Mouse (Mus musculus) left cerebral cortex, postnatal 14 days (tissue): ENCODE results near the gene Cd7. TPM values are rescaled to one million over a fixed set of nuclear protein-coding genes. Genes with fewer than 3 reads are reported as not detected.
"Not testable (repeated sequence)": the region's sequence is repeated elsewhere in the genome, so short reads cannot be mapped to it uniquely, and the experiment has no call there.

Experiments used
- DNase-seq, 2 experiments: peaks; one replicate each; pipeline ENCODE4 v3.0.0; 2021 to 2022; ENCODE audit warnings: low spot score in 2 of 2, mixed read lengths in 1 of 2
- intact Hi-C: fragments of 180-260 bp; cut with DNase I; formaldehyde crosslinking; loops from one replicate; pipeline ENCODE4 v1.15.1; 2025
- long read RNA-seq, 2 experiments: library from polyadenylated mRNA; stranded (forward); transcript quantifications; one replicate each; pipeline ENCODE4 v2.0.0; 2021
- total RNA-seq, 2 experiments: library from RNA; stranded (reverse); gene quantifications; 2 replicates each; pipeline ENCODE4 v1.2.3; 2021

The Cd7 gene
- total RNA-seq: under 1 TPM; 0.36 to 0.62 TPM
- long read RNA-seq, experiment 1: 0 reads
- long read RNA-seq, experiment 2: 0 reads

GRCm38 (mm10) chr11:121039302-121039701, at the start of gene Cd7:
TSS of gene Cd7 (minus strand) at chr11:121039418.
- DNase-seq: no peak

DNA sequence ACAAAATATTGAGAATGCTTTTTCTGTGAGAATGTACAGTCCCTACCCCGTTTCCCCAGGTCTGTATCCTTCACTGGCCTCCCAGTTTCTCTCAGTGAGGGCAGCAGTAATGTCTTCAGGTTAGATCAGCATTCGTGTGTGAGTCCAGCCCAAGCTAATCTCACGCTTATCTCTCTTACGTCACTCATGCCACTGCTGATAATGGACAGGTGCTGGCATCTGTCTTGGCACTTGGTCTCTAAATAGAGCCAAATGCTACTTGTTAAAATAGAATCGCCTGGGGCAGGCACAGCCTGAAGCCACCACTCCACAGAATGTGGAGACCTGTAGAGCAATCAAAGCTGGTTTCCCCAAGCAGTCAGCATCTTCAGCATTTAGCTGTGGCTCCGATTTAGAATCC, 49.8 kb upstream of the Cd7 start:
- intact Hi-C loops: no loop called here
- DNase-seq: no peak

More at GRCm38 (mm10) chr11:121039302-121039701, at the start of gene Cd7:
- intact Hi-C loops: no loop called here

DNA sequence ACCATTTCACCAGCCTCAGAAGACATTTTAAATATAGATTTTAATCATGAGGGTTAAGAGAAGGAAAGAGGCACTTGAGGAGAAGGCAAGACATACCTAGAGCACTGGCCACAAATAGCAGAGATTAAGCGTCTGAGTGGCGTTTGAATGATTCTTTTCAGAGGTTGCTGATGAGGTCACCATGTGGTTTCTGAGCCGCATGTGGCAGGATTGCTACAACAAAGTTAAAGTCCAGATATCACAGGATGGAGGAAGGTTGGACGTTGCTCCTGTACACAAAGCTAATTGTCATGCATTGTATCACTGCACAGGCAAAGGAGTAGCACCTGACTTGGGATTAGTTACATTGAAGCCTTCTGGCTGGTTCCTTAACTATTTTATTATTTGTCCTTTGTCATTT, 47.1 kb upstream of the Cd7 start:
- no peak for DNase-seq
- intact Hi-C loops: no loop called here

DNA sequence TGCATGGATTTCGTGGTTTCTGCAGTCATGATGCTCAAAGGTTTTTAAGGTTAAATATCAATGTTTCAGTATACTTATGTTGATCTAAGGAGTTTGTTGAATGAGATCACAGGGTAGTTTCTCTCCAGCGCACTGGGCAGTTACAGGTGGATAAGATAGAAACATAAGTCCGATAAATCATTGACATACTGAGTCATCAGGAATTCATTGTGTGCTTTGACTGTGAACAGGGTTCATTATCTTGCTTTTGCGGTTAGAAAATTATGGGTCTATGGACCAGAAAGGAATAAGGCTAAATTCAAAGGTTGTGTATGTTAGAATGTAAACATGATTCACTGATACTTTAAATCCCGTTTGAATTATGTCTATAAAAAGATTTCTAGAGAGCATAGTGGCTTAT, 46.0 kb upstream of the Cd7 start:
- intact Hi-C loops: no loop called here
- DNase-seq: no peak

DNA sequence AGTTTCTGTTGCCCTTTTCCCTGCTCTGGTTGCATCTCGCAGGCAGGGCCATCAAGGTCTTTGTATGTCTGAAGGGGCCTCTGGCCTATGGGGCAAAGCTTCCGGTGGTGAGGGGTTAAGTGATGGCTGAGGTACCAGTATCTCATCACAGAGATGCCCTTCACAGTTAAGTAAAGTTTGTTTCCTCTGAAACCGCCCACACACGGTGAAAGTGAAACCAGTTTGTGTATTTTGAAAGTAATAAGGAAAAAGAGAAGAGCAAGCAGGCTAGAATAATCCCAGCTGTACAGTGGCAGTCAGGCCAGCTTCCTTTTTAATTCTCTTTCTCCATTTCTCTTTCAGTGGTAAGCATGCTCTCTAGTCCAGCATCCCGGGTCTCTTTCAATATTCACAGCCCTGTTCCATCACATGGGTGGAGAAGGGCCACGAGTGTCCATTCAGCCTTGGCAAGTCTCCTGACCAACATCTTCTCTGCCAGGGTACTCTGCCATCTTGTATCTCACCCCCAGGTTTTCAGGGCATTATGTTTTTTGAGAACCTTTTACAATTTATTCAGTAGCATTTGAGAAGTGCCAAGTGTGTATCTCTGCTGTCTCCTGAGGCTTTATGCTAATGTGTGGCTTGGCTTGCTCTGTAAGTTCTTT, 43.8 kb upstream of the Cd7 start:
- intact Hi-C loops: no loop called here
- peak in 1 of 2 experiments; percentile 13 for DNase-seq

DNA sequence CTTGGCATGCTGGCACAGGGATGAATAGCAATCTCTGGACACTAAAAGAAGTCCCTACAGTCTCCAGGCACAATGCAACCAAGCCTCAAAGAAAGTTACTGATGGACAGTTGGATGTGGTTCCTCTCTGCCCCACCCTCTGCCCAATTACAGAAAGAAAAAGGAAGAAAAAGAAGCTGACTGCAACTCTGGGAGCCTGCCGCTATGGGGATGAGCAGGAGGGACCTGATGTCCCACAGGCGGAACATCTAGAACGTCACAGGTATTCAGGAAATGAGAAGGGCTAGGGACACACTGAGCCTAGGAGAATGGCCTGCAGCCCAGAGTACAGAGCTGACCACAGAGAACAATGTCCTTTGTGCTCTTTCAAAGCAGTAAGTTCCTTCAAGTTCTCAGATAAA, 43.0 kb upstream of the Cd7 start:
- DNase-seq: no peak
- intact Hi-C loops: no loop called here

DNA sequence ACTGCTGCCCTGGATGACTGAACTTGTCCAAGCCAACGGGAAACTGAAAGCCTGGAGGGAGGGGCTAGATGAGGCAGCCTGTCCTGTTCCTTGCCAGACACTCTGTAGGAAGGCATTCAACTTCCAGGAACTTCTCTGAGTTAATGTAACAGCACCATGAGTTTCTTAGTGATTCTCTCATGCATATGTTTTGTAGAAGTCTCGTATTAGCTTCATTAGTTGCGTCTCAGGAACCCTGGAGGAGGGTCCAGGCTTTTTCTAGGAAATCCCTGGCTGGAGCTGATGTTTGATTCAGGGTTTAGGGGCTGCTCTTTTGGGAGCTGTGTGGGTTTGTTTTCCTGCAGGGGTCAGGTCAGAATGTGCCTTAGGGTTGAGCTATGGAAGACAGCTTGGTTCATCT, 41.9 kb upstream of the Cd7 start, which contains the start of gene Sectm1a:
TSS of gene Sectm1a (minus strand) at position 101 of the 400 bp plus-strand sequence.
- intact Hi-C loops: no loop called here
- no peak for DNase-seq

DNA sequence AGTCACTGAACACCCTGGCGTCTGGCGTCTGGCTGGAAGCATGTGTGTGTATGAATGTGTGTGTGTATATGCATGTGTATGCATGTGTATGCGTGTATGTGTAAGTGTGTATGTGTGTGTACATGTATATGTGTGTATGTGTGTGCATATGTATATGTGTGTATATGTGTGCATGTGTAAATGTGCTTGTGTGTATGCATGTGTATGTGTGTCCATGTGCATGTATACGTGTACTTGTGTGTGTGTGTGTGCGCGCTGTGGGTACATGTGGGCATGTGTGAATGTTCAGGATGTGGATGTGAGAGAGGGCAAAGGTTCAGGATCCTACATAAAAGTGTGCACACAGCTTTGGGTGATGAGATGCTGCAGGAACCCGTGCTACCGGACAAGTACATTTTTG, 41.1 kb upstream of the Cd7 start:
- intact Hi-C loops: no loop called here
- no peak for DNase-seq

- intact Hi-C loops: no loop called here
- no peak for DNase-seq
Measured at GRCm38 (mm10) chr11:121075655-121076054, 36.4 kb upstream of the Cd7 start.

DNA sequence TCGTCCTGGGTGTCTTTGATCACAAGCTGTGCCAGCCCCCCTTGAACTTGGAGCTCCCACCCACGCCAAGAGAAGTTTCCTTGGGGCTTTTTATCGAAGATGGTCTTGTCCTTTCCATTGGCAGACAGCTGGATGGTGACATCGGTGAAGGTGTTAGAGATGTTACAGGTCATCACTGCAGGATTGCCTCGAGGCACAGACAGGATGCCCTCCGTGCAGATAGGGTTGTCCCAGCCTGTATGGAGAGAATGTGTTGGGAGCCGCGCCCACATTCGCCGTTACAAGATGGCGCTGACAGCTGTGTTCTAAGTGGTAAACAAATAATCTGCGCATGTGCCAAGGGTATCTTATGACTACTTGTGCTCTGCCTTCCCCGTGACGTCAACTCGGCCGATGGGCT, 30.4 kb upstream of the Cd7 start:
- DNase-seq, intact Hi-C loops: not testable (repeated sequence)

DNA sequence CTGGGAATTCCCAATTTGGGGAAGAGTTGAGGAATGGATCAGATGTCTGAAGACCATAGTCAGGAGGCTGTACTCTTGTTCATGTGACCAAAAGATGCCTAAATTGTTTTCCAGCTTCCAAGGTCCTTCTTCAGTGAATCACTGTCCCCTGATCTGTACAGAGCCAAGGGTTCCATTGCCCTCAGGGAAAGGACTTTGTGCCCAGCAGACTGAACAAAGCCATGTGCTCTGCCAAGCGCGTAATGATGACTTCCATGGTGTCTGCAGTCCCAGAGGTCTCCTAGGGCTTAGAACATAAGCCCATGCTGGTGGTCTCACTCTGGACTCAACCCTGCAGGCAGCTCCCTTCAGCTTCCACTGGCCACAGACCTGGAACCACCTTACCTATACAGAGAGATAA, 28.7 kb upstream of the Cd7 start:
- intact Hi-C loops: no loop called here
- DNase-seq: no peak

- intact Hi-C loops: no loop called here
- DNase-seq: no peak
Measured at GRCm38 (mm10) chr11:121064197-121064596, 25.0 kb upstream of the Cd7 start.

- intact Hi-C loops: no loop called here
- DNase-seq: no peak
Measured at GRCm38 (mm10) chr11:121063379-121063778, 24.2 kb upstream of the Cd7 start, which contains the start of gene Sectm1b. TSS of gene Sectm1b (minus strand) at chr11:121063569.

GRCm38 (mm10) chr11:121061615-121062014, 22.4 kb upstream of the Cd7 start:
- intact Hi-C loops: no loop called here
- peak in 1 of 2 experiments; percentile 51 for DNase-seq

GRCm38 (mm10) chr11:121060401-121061067, 21.3 kb upstream of the Cd7 start:
- intact Hi-C loops, DNase-seq: not testable (repeated sequence)

- no peak for DNase-seq
- intact Hi-C loops: no loop called here
Measured at GRCm38 (mm10) chr11:121059471-121059870, 20.3 kb upstream of the Cd7 start.

GRCm38 (mm10) chr11:121058956-121059355, 19.7 kb upstream of the Cd7 start:
- intact Hi-C loops: no loop called here
- DNase-seq: no peak

DNA sequence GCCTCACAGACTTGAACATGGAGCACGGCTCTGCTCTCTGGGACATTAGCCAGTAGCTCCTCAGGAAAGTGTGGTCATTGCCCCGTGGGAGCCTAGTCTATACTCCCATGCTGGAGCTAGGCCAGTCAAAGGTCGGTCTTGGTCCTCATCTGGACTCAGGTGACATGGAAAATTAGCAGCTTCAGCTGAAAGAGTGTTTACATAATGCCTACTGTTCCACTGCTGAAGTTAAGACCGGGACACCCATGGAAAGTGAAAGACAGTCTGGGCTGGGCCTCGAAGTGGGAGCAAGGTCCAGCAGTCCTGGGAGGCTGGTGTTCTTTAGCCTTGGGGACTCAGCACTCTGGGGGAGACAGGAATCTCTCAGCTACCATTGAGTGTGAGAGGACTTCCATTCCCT, 18.9 kb upstream of the Cd7 start:
- intact Hi-C loops: no loop called here
- DNase-seq: no peak

DNA sequence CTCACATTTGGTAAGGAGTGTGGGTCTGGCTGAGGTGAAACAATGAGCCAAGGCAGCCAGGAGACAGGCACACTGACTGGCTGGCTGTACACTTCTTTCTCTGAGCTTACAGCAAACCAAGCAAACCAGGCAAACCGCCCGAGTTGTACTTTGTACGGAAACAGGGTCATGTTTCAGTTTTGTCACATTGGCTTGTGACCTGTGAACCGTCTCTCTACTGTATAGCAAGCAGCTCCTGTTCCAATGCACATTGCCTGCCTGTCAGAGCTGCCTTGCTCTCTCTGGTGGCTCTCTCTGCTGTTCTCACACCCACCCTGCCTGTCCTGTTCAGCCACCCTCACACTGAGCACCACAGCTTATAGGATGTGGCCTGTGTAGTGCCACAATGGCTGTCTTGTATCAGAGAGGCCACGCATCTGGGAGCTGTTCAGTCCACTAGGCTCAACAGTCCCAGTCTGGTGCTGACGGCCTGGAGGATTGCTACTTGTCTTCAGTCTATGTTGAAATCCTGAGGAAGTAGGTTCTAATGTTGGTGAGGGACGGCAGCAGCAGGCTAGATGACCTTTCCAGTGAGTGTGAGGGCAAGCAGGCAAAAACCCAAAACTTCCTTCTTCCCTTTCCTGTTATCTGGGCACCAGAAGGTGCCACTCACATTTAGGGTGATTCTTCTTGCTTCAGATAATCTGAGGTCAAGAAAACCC, 17.5 kb upstream of the Cd7 start:
- intact Hi-C loops: no loop called here
- no peak for DNase-seq

GRCm38 (mm10) chr11:121053536-121053935, 14.3 kb upstream of the Cd7 start:
- intact Hi-C loops: loop anchor here (5.0 kb wide), 1 partner anchor 149 kb away; the partner anchor contains the start of genes Hexdc and Ogfod3

More at GRCm38 (mm10) chr11:121053536-121053935, 14.3 kb upstream of the Cd7 start:
- DNase-seq: peak; percentile 76 to 84
